Mouse (Mus musculus): ENCODE measurements at regions not wholly inside any gene's neighbourhood (a gene's known extent, or its start where the extent isn't known, plus 50 kb on each side); places are given as distances from the start of the nearest gene placed in this dataset.

GRCm38 (mm10) chr2:166408806-166409205, 253.3 kb upstream of the Sulf2 start:
- TF ChIP-seq E2F4 (IDR thresholded peaks at IDR 0.05; ENCODE audit: insufficient read depth) = no peak
- no peak for TF ChIP-seq SRF (IDR thresholded peaks at IDR 0.05; ENCODE audit: control insufficient read depth, insufficient read length, low read depth)
- no peak for TF ChIP-seq USF1 (IDR thresholded peaks at IDR 0.05; ENCODE audit: low read depth)
- no peak for TF ChIP-seq POLR2AphosphoS2 (IDR thresholded peaks at IDR 0.05; ENCODE audit: insufficient read length, low read depth)
- no peak for TF ChIP-seq POLR2A (IDR thresholded peaks at IDR 0.05; ENCODE audit: insufficient read length, low read depth)
- no peak for TF ChIP-seq REST (IDR thresholded peaks at IDR 0.05; ENCODE audit: insufficient read depth, insufficient read length)
- no peak for TF ChIP-seq MAX (IDR thresholded peaks at IDR 0.05; ENCODE audit: low read depth)
- no peak for TF ChIP-seq TCF12 (IDR thresholded peaks at IDR 0.05; ENCODE audit: insufficient read depth, poor library complexity, severe bottlenecking)
- no peak for TF ChIP-seq TCF3 (IDR thresholded peaks at IDR 0.05; ENCODE audit: insufficient read length, low read depth)
- TF ChIP-seq CEBPB (IDR thresholded peaks at IDR 0.05; ENCODE audit: insufficient read depth, poor library complexity, severe bottlenecking) = no peak
- TF ChIP-seq MYOG (IDR thresholded peaks at IDR 0.05; ENCODE audit: control insufficient read depth in 1 of 3, insufficient read depth in 1 of 3, insufficient read length in 2 of 3, low read depth in 2 of 3) = no peak
- no peak for TF ChIP-seq MYOD1 (IDR thresholded peaks at IDR 0.05; ENCODE audit: control insufficient read depth in 1 of 3, insufficient read length in 2 of 3, low read depth in 2 of 3)
- Histone ChIP-seq H3K27me3 (ENCODE audit: control insufficient read depth, insufficient read depth, insufficient read length) (no peaks in the 10 kb centered on the region), H3K4me2 (ENCODE audit: low read depth) (no peak overlapping the region), H3K79me2 (ENCODE audit: control insufficient read depth, insufficient read depth) (no peaks in the 10 kb centered on the region), H3K36me3 (ENCODE audit: control insufficient read depth, insufficient read depth) (no peaks in the 10 kb centered on the region), H3ac (ENCODE audit: control insufficient read depth, insufficient read length) (no peak overlapping the region), H3K4me3 (no peak overlapping the region)

DNA sequence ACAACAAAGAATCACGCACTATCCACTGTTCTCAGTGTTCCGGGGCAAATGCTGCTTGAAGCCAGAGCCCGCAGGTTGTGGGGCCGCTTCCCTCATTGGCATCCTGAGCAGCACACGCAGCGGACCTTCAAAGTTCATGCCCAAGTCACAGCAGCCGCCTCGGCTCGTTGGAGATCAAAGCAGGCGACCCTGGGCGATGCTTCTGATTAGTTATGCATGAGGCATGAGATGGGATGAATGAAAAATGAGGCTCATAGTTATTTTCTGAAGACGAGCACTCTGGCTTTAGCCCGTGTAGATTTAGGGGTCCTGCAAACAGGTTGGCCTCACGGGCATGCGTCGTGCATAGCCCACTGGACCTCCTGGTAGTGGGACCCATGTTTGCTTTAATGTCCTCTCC, 252.5 kb upstream of the Sulf2 start:
- no peaks in the 10 kb centered on the region for H3K27me3 ChIP-seq (ENCODE audit: control insufficient read depth, insufficient read depth, insufficient read length)
- H3K4me3 ChIP-seq = no peak overlapping the region
- no peak overlapping the region for H3K4me2 ChIP-seq (ENCODE audit: low read depth)
- H3ac ChIP-seq (ENCODE audit: control insufficient read depth, insufficient read length) = no peak overlapping the region
- no peaks in the 10 kb centered on the region for H3K36me3 ChIP-seq (ENCODE audit: control insufficient read depth, insufficient read depth)
- no peak for TF ChIP-seq SRF (IDR thresholded peaks at IDR 0.05; ENCODE audit: control insufficient read depth, insufficient read length, low read depth)
- no peak for TF ChIP-seq TCF3 (IDR thresholded peaks at IDR 0.05; ENCODE audit: insufficient read length, low read depth)
- no peak for TF ChIP-seq E2F4 (IDR thresholded peaks at IDR 0.05; ENCODE audit: insufficient read depth)
- no peak for TF ChIP-seq MYOD1 (IDR thresholded peaks at IDR 0.05; ENCODE audit: control insufficient read depth in 1 of 3, insufficient read length in 2 of 3, low read depth in 2 of 3)
- TF ChIP-seq CEBPB (IDR thresholded peaks at IDR 0.05; ENCODE audit: insufficient read depth, poor library complexity, severe bottlenecking) = no peak
- no peak for TF ChIP-seq POLR2AphosphoS2 (IDR thresholded peaks at IDR 0.05; ENCODE audit: insufficient read length, low read depth)
- TF ChIP-seq POLR2A (IDR thresholded peaks at IDR 0.05; ENCODE audit: insufficient read length, low read depth) = no peak
- H3K79me2 ChIP-seq (ENCODE audit: control insufficient read depth, insufficient read depth) = no peaks in the 10 kb centered on the region

DNA sequence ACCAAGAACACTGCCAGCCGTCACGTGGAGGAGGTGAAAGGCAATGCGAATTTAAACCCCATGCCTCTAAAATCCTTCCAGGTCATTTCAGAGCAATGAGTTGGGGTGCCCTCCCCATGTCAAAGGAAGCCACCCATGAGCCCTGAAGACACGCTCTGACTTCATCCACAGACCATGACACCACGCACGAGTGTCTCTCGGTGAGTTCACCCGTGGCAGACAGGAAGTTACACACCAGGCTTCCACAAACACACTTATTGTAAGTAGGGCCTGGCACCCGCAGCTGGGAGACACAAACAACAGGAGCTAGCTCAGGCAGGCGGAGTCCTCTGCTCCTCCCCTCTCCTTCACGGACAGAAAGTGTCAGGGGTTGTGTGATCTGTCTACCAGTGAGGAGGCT, 251.4 kb upstream of the Sulf2 start:
- no peaks in the 10 kb centered on the region for H3K36me3 ChIP-seq (ENCODE audit: control insufficient read depth, insufficient read depth)
- no peaks in the 10 kb centered on the region for H3K27me3 ChIP-seq (ENCODE audit: control insufficient read depth, insufficient read depth, insufficient read length)
- H3K79me2 ChIP-seq (ENCODE audit: control insufficient read depth, insufficient read depth) = no peaks in the 10 kb centered on the region

GRCm38 (mm10) chr2:166403319-166403718, 247.9 kb upstream of the Sulf2 start:
- Histone ChIP-seq H3K27me3 (ENCODE audit: control insufficient read depth, insufficient read depth, insufficient read length) (no peaks in the 10 kb centered on the region), H3K4me3 (no peak overlapping the region), H3ac (ENCODE audit: control insufficient read depth, insufficient read length) (no peak overlapping the region), H3K4me2 (ENCODE audit: low read depth) (no peak overlapping the region), H3K79me2 (ENCODE audit: control insufficient read depth, insufficient read depth) (no peaks in the 10 kb centered on the region), H3K36me3 (ENCODE audit: control insufficient read depth, insufficient read depth) (no peaks in the 10 kb centered on the region)
- TF ChIP-seq POLR2AphosphoS2 (IDR thresholded peaks at IDR 0.05; ENCODE audit: insufficient read length, low read depth) (no peak), MYOD1 (IDR thresholded peaks at IDR 0.05; ENCODE audit: control insufficient read depth in 1 of 3, insufficient read length in 2 of 3, low read depth in 2 of 3) (peak in 1 of 3 experiments; percentile 31), USF1 (IDR thresholded peaks at IDR 0.05; ENCODE audit: low read depth) (peak; percentile 36)

More for the DNA sequence above, 251.4 kb upstream of the Sulf2 start:
- H3K4me2 ChIP-seq (ENCODE audit: low read depth) = no peak overlapping the region
- TF ChIP-seq MAX (IDR thresholded peaks at IDR 0.05; ENCODE audit: low read depth) = no peak
- no peak for TF ChIP-seq USF1 (IDR thresholded peaks at IDR 0.05; ENCODE audit: low read depth)
- TF ChIP-seq TCF3 (IDR thresholded peaks at IDR 0.05; ENCODE audit: insufficient read length, low read depth) = no peak
- TF ChIP-seq TCF12 (IDR thresholded peaks at IDR 0.05; ENCODE audit: insufficient read depth, poor library complexity, severe bottlenecking) = no peak
- TF ChIP-seq MYOD1 (IDR thresholded peaks at IDR 0.05; ENCODE audit: control insufficient read depth in 1 of 3, insufficient read length in 2 of 3, low read depth in 2 of 3) = no peak
- no peak for TF ChIP-seq POLR2AphosphoS2 (IDR thresholded peaks at IDR 0.05; ENCODE audit: insufficient read length, low read depth)
- no peak for TF ChIP-seq MYOG (IDR thresholded peaks at IDR 0.05; ENCODE audit: control insufficient read depth in 1 of 3, insufficient read depth in 1 of 3, insufficient read length in 2 of 3, low read depth in 2 of 3)
- no peak for TF ChIP-seq E2F4 (IDR thresholded peaks at IDR 0.05; ENCODE audit: insufficient read depth)
- TF ChIP-seq POLR2A (IDR thresholded peaks at IDR 0.05; ENCODE audit: insufficient read length, low read depth) = no peak
- no peak for TF ChIP-seq CEBPB (IDR thresholded peaks at IDR 0.05; ENCODE audit: insufficient read depth, poor library complexity, severe bottlenecking)
- TF ChIP-seq SRF (IDR thresholded peaks at IDR 0.05; ENCODE audit: control insufficient read depth, insufficient read length, low read depth) = no peak
- no peak overlapping the region for H3K4me3 ChIP-seq
- H3ac ChIP-seq (ENCODE audit: control insufficient read depth, insufficient read length) = no peak overlapping the region

DNA sequence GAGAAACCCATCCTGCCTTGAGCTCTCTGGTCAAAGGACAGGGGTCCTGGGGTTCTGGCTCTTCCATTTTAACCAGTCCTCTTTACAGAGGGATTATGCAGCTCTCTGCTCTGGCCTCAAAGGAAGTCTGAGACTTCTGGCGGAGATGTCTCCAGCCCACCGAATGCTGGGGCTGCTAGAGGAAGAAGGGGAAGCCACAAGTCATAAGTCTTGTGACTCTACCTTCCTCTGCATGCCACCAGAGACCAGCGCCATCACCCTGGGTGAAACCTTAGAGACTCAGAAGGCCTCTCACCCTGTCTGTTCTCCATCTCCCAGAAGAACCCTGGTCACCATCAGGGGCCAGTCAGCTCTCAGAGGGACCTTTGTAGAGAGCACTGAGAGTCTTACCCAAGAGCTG, 246.4 kb upstream of the Sulf2 start:
- no peaks in the 10 kb centered on the region for H3K36me3 ChIP-seq (ENCODE audit: control insufficient read depth, insufficient read depth)

More for the DNA sequence above, 246.4 kb upstream of the Sulf2 start:
- Histone ChIP-seq H3K79me2 (ENCODE audit: control insufficient read depth, insufficient read depth) (no peaks in the 10 kb centered on the region), H3ac (ENCODE audit: control insufficient read depth, insufficient read length) (no peak overlapping the region), H3K4me3 (no peak overlapping the region), H3K4me2 (ENCODE audit: low read depth) (no peak overlapping the region), H3K27me3 (ENCODE audit: control insufficient read depth, insufficient read depth, insufficient read length) (no peaks in the 10 kb centered on the region)
- no peak for TF ChIP-seq MYOG (IDR thresholded peaks at IDR 0.05; ENCODE audit: control insufficient read depth in 1 of 3, insufficient read depth in 1 of 3, insufficient read length in 2 of 3, low read depth in 2 of 3)
- TF ChIP-seq CEBPB (IDR thresholded peaks at IDR 0.05; ENCODE audit: insufficient read depth, poor library complexity, severe bottlenecking) = no peak
- no peak for TF ChIP-seq POLR2AphosphoS2 (IDR thresholded peaks at IDR 0.05; ENCODE audit: insufficient read length, low read depth)
- no peak for TF ChIP-seq TCF12 (IDR thresholded peaks at IDR 0.05; ENCODE audit: insufficient read depth, poor library complexity, severe bottlenecking)
- no peak for TF ChIP-seq TCF3 (IDR thresholded peaks at IDR 0.05; ENCODE audit: insufficient read length, low read depth)
- TF ChIP-seq SRF (IDR thresholded peaks at IDR 0.05; ENCODE audit: control insufficient read depth, insufficient read length, low read depth) = no peak
- no peak for TF ChIP-seq USF1 (IDR thresholded peaks at IDR 0.05; ENCODE audit: low read depth)
- no peak for TF ChIP-seq E2F4 (IDR thresholded peaks at IDR 0.05; ENCODE audit: insufficient read depth)
- no peak for TF ChIP-seq MAX (IDR thresholded peaks at IDR 0.05; ENCODE audit: low read depth)
- TF ChIP-seq POLR2A (IDR thresholded peaks at IDR 0.05; ENCODE audit: insufficient read length, low read depth) = no peak
- no peak for TF ChIP-seq REST (IDR thresholded peaks at IDR 0.05; ENCODE audit: insufficient read depth, insufficient read length)
- no peak for TF ChIP-seq MYOD1 (IDR thresholded peaks at IDR 0.05; ENCODE audit: control insufficient read depth in 1 of 3, insufficient read length in 2 of 3, low read depth in 2 of 3)
